Mouse (Mus musculus): Measurements from ENCODE around the gene Arhgap19. TPM values are rescaled to one million over a fixed set of nuclear protein-coding genes. Genes with fewer than 3 reads are reported as not detected.

Arhgap19 gene
- total RNA-seq, 2 experiments from 2014 or later: 14.5 to 15.4 TPM

DNA sequence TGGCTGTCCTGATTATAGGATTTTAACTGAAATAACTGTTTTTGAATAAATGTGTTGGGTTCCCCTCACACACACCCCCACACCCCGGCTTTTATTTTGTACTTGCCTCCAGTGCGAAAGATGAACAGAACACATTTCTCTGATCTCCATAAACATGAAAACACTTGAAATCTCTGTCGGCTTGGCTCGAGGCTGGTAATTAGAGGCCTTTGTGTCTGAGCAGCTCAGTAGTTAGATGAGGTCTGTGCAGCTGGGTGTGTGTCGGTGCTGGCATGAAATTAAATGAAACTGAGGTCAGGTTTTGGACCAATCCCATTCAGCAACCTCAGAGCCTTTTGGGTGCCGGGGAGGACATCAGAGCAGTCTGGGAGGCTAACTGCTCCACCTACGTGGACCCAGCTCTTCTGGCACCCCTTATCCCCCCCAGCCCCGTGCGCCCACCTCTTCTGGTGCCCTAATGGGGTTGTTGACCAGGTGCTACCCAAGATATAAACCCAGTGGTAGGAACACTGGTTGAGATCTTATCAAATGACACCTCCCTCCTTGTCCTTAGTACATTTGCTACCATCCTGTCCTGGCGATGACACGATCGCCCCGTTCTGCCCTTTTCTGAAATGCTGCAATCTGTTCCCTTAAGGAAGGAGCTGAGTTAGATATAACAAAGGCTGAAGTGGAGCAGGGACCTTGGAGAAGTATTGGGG lies 30.8 kb upstream of the Arhgap19 start:
- DNase-seq (ENCODE audit: low spot score in 2 of 2): no peak

GRCm38 (mm10) chr19:41831718-41832391 lies 30.0 kb upstream of the Arhgap19 start:
- DNase-seq (ENCODE audit: low spot score in 2 of 2): no peak

DNA sequence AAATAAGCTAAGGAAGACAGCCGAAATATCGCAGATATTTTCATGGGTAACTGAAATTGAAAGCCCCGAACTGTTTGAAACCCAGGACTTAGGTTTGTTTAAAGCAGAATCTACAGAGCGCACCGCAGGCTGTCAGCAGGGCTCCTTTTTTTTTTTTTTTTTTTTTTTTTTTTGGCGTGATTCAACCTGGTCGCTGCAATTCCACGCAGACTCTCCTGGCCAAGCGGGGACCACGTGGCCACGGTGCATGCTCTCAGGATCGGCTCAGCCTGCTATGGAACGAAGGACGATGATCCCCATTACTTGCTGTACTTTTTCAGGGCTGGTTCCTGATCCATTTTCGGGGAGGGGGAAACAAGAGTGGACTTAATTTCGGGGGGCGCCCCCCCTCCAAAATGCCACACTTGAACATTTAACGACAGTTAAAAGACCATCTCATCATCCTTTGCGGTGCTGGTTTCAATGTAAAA lies 29.3 kb upstream of the Arhgap19 start:
- DNase-seq (ENCODE audit: low spot score in 2 of 2): no peak

- DNase-seq (ENCODE audit: low spot score in 2 of 2): peak; percentile 36 to 72
Measured at GRCm38 (mm10) chr19:41830106-41831031, 28.5 kb upstream of the Arhgap19 start.

- peak; percentile 53 to 80 for DNase-seq (ENCODE audit: low spot score in 2 of 2)
Measured at GRCm38 (mm10) chr19:41829381-41830105, 27.7 kb upstream of the Arhgap19 start, which contains the start of gene Frat1. TSS of gene Frat1 (plus strand) at chr19:41829970.

DNA sequence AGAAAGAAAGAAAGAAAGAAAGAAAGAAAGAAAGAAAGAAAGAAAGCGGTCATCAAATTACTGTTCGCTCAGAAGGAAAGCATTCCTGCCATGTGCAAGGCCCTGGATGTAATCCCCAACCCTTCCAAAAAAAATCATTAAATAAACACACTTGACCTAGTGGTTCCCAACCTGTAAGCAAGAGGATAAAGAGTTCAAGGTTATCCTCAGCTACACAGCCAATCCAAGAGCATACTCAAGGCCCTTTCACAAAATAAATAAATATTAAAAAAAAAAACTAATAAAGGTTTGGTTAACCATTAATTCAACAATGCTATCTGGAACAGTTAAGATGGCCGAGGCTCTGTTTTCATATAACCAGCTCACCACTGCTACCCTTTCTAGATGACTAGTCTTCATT lies 27.1 kb upstream of the Arhgap19 start:
- DNase-seq (ENCODE audit: low spot score in 2 of 2): no peak

GRCm38 (mm10) chr19:41826529-41826928 lies 24.7 kb upstream of the Arhgap19 start:
- no peak for DNase-seq (ENCODE audit: low spot score in 2 of 2)

DNA sequence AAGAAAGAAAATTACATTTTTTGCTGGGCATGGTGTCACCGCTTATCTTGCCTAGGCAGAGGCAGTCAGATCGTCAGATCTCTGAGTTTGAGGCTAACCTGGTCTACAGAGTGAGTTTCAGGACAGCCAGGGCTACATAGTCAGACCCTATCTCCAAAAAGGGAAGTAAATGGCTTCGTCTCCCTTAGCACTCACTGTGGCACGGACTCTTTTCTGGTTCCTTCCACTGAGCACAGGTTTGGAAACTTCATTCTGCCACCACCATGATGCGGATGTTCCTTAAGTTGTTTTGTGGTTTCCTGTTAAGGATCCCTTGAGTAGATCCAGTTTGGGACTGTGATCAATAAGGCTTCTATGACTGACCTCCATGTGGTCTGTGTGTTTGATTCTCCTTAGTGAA lies 23.1 kb upstream of the Arhgap19 start:
- DNase-seq (ENCODE audit: low spot score in 2 of 2): no peak

DNA sequence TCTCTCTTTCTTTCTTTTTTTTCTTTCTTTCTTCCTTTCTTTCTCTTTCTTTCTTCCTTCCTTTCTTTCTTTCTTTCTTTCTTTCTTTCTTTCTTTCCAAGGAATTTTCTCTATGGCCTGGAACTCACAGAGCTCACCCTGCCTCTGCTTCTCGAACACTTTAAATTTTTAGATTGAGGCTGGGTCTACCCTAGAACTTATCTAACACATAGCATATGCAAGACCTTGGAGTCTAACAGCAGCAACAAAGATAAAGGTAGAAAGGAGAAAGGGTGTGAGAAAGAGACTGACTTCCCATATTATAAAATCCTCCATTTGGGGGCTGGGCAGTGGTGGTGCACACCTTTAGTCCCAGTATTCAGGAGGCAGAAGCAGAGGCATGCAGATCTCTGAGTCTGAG lies 20.7 kb upstream of the Arhgap19 start:
- DNase-seq (ENCODE audit: low spot score in 2 of 2): no peak

GRCm38 (mm10) chr19:41821436-41821835 lies 19.6 kb upstream of the Arhgap19 start:
- no peak for DNase-seq (ENCODE audit: low spot score in 2 of 2)

GRCm38 (mm10) chr19:41818749-41819148 lies 16.9 kb upstream of the Arhgap19 start:
- no peak for DNase-seq (ENCODE audit: low spot score in 2 of 2)

DNA sequence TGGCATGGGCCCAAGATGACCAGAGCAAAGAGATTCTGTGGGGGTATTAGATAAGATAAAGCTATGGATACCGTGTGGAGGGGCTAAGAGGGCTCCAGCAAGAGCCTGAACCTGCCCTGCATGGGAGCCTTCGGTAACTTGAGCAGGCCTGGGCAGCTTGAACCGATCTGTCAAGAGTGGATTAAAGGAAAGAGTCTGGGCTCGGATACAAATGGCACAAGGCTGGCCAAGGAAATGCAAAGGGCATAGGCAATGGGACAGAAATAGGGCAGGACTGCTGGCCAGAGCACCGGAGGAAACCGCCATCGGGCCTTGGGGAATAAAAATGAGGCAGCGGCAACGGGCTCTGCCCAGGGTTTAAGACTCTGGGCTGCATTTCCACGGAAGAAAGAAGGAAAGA lies 15.5 kb upstream of the Arhgap19 start:
- DNase-seq (ENCODE audit: low spot score in 2 of 2): peak in 1 of 2 experiments; percentile 32

GRCm38 (mm10) chr19:41816915-41817314 lies 15.1 kb upstream of the Arhgap19 start:
- no peak for DNase-seq (ENCODE audit: low spot score in 2 of 2)

- no peak for DNase-seq (ENCODE audit: low spot score in 2 of 2)
Measured at GRCm38 (mm10) chr19:41816410-41816809, 14.6 kb upstream of the Arhgap19 start.

DNA sequence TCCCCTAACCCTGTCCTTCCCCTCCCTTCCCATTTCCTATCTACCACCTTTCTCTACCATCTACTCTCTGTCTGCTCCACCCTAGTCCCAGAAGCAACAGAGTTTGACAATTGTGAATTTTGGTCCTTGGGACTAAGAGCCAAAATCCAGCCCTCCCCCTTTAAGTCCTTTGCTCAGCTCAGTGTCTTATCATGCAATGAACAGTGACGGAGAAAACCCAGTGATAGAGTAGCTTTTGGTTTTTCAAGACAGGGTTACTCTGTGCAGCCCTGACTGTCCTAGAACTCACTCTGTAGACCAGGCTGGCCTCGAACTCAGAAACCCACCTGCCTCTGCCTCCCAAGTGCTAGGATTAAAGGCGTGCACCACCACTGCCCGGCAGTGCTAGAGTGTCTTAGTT lies 11.5 kb upstream of the Arhgap19 start:
- no peak for DNase-seq (ENCODE audit: low spot score in 2 of 2)

- no peak for DNase-seq (ENCODE audit: low spot score in 2 of 2)
Measured at GRCm38 (mm10) chr19:41812525-41812924, 10.7 kb upstream of the Arhgap19 start.

- no peak for DNase-seq (ENCODE audit: low spot score in 2 of 2)
Measured at GRCm38 (mm10) chr19:41810074-41810473, 8.2 kb upstream of the Arhgap19 start.

- DNase-seq (ENCODE audit: low spot score in 2 of 2): no peak
Measured at GRCm38 (mm10) chr19:41808104-41808634, 6.3 kb upstream of the Arhgap19 start.

- no peak for DNase-seq (ENCODE audit: low spot score in 2 of 2)
Measured at GRCm38 (mm10) chr19:41807497-41807896, 5.7 kb upstream of the Arhgap19 start.

DNA sequence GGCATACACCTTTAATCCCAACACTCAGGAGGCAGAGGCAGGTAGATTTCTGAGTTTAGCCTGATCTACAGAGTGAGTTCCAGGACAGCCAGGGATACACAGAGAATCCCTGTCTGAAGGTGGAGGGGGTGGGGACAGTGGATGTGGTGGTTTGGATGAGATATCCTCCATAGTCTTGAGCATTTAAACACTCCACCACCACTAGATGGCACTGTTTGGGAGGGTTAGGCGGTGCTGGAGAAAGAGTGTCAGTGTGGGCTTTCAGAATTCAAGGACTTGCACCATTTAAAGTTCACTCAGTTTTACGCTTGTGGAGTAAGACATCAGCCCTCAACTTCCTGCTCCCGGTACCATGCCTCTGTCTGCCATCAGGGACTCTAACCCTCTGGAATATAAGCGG lies 4.0 kb upstream of the Arhgap19 start:
- DNase-seq (ENCODE audit: low spot score in 2 of 2): no peak

- DNase-seq (ENCODE audit: low spot score in 2 of 2): no peak
Measured at GRCm38 (mm10) chr19:41803322-41803721, 1.5 kb upstream of the Arhgap19 start.

All from gastrocnemius, postnatal 4 days (tissue).